Mouse (Mus musculus): ENCODE data around the gene Pkp4. TPM values are rescaled to one million over a fixed set of nuclear protein-coding genes. Genes with fewer than 3 reads are reported as not detected.

Gene Pkp4
- polyA plus RNA-seq, 1 experiment from 2014 or later, result 14.7 TPM

DNA sequence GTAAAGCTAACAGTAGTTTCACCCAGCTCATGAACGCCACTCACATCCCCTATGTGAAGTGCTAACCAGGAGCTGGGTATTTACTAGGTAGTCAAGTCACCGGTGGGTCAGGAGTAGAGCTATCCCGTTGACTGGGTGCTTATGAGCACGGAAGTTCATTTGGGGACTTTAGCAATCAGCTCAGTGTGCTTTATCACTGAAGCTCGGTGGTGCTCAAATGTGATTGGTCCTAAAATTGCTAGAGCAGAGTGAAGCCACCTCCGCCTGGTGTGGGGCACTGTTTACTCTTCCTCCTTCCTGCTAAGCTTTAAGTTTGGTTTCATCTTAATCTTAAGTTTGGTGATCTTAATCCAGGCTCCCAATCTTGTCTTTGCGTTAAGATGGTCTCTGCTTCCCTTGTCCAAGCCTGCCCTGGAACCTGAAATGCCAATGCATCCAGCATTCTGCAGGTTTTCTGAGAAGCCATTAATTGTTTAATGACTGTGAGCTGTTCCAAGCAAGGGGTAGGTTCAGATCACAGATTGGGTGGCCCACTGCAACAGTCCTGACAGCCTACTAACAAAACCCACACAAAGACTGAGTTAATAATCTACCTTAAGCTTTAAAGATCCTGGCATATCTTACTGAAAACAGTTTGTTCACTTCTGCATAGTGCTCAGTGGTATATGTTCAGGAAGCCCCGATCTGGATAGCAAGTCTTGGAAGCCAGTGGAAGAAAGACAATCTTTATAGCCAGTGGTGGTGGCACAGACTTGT, 67.0 kb downstream of the Pkp4 start:
- H3K4me2 ChIP-seq (replicated peaks), result no peak overlapping the region
- ATAC-seq (ENCODE audit: low FRiP score, low read depth), result no peak
- 91% methylated on average over 8 of the region's 8 CpGs for WGBS

DNA sequence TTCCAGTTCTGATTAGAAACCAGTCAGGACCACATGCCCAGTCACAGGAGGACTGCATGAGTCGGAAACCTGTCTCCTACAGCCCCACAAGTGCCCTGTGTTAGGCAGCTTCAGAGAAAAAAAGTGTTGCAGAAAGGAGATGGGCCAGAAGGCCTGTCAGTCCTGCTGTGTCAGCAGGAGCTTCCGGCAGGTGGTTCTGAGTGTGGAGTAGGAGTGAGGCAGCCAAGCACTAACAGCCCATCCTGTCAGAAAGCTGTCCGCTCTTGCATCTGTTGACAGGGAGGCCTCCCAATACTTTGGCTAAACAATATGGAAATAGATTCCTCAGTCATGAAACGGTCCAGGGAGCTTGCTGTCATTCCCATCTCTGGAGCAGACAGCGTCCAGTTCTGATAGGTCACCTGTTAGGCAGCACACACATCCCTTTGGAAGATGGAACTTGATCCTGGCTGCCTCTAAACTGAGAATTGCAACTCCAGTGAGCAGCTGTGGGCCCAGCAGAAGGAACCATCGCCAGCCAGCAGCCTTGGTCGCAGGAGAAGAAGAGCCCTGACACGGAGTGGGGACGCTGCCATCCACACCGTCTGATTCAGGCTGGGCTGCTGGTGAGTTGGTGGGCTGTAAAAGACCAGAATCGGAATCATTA, 68.7 kb downstream of the Pkp4 start:
- ATAC-seq (ENCODE audit: low FRiP score, low read depth), result no peak
- Histone ChIP-seq H3K36me3 (0 out of 2 replicates have a peak, but pooled peaks cover 5% of the 10 kb centered on the region), H3K9me3 (no peaks in the 10 kb centered on the region), H3K9ac (replicated peaks) (no peak overlapping the region), H3K27ac (replicated peaks) (no peak overlapping the region), H3K4me3 (no peak overlapping the region), H3K27me3 (no peaks in the 10 kb centered on the region), H3K4me2 (replicated peaks) (no peak overlapping the region), H3K4me1 (peaks cover 2% of the 10 kb centered on the region; the same call in 1 of the 2 replicates)
- WGBS, result 88% methylated on average over 11 of the region's 11 CpGs

More for the DNA sequence above, 67.0 kb downstream of the Pkp4 start:
- no peak overlapping the region for H3K27ac ChIP-seq (replicated peaks)
- H3K4me3 ChIP-seq, result no peak overlapping the region
- no peak overlapping the region for H3K9ac ChIP-seq (replicated peaks)
- H3K4me1 ChIP-seq, result peaks cover 2% of the 10 kb centered on the region; the same call in 1 of the 2 replicates
- H3K9me3 ChIP-seq, result no peaks in the 10 kb centered on the region
- 0 out of 2 replicates have a peak, but pooled peaks cover 5% of the 10 kb centered on the region for H3K36me3 ChIP-seq
- no peaks in the 10 kb centered on the region for H3K27me3 ChIP-seq

DNA sequence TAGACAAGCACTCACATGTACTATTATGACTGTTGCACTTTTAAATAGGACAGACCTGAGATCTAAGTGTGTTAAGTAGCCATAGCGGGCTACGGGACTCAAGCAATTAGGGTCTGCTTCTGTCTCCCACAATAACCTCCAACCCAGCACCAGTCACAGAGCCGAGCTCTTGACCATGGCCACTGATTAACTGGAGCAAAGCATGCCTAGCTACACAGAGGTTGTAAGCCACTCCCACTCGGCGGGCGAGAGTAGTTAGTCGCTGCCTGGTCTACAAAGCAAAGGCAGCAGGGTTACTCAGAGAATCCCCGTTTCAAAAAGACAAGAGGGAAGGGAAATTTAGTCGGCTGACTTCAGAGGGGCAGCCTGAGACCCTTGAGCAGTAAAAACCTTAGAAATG, 70.0 kb downstream of the Pkp4 start:
- no peak overlapping the region for H3K9ac ChIP-seq (replicated peaks)
- no peak overlapping the region for H3K4me2 ChIP-seq (replicated peaks)
- H3K9me3 ChIP-seq, result no peaks in the 10 kb centered on the region
- no peak overlapping the region for H3K4me3 ChIP-seq
- peaks cover 2% of the 10 kb centered on the region; the same call in 1 of the 2 replicates for H3K4me1 ChIP-seq
- WGBS, result 36% methylated on average over 9 of the region's 9 CpGs
- no peak for ATAC-seq (ENCODE audit: low FRiP score, low read depth)
- no peaks in the 10 kb centered on the region for H3K27me3 ChIP-seq
- no peak overlapping the region for H3K27ac ChIP-seq (replicated peaks)
- 0 out of 2 replicates have a peak, but pooled peaks cover 5% of the 10 kb centered on the region for H3K36me3 ChIP-seq

DNA sequence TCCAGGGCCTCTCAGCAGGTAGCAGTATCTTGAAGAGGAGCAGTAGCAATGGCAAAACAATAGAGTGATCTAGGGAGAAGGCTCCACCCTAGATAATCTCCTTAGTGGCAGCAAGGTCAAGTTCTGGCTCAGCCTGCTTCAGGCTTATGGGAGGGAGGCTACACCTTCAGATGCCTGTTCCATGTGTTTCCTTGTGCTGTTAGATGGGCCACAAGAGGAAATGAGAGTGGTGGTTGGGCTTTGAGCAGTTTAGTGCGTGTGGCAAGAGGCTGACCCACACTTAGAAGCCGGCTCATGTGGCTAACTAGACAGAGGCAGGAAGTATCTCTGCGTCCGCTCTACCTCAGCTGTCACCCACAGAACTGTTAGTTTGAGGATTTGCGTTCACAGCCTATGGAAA, 70.9 kb downstream of the Pkp4 start:
- WGBS, result 96% methylated on average over 5 of the region's 5 CpGs
- Histone ChIP-seq H3K27ac (replicated peaks) (no peak overlapping the region), H3K4me2 (replicated peaks) (no peak overlapping the region), H3K4me3 (no peak overlapping the region), H3K9me3 (no peaks in the 10 kb centered on the region), H3K4me1 (peaks cover 2% of the 10 kb centered on the region; the same call in 1 of the 2 replicates), H3K27me3 (no peaks in the 10 kb centered on the region), H3K9ac (replicated peaks) (no peak overlapping the region), H3K36me3 (0 out of 2 replicates have a peak, but pooled peaks cover 5% of the 10 kb centered on the region)
- no peak for ATAC-seq (ENCODE audit: low FRiP score, low read depth)

DNA sequence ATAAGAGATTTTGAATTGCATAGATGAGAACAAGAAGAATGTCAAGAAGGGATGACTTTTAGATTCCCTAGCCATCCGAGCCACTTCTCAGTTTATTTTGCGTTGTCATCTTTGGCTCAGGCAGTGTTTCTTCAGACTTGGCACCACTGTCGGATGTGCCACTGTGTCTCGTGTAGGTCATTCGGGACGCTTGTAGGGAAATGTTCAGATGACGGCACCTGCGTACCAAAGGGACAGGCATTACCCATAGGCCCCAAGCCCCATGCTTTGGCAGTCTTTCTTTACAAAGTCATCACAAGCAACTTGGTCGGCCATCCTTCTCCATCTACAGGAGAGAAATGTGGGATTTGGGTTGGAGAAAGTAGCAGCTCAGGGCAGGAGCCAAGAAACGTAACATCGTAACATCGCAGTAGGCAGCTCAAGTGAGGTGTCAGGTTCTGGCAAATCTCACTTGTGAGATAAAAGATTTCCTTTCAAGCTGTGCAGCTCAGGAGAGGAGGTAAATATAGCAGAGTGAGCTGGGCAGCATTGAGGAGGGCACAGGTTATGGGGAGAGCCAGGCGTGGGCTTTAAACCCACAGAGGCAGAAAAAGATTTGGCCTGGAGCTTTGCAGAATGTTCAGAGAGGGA, 72.8 kb downstream of the Pkp4 start:
- Histone ChIP-seq H3K4me2 (replicated peaks) (no peak overlapping the region), H3K4me1 (peaks cover 2% of the 10 kb centered on the region; the same call in 1 of the 2 replicates), H3K27ac (replicated peaks) (no peak overlapping the region), H3K9me3 (no peaks in the 10 kb centered on the region), H3K27me3 (no peaks in the 10 kb centered on the region), H3K36me3 (0 out of 2 replicates have a peak, but pooled peaks cover 5% of the 10 kb centered on the region), H3K9ac (replicated peaks) (no peak overlapping the region), H3K4me3 (no peak overlapping the region)
- 94% methylated on average over 13 of the region's 13 CpGs for WGBS
- no peak for ATAC-seq (ENCODE audit: low FRiP score, low read depth)

GRCm38 (mm10) chr2:59233936-59234335, 73.3 kb downstream of the Pkp4 start:
- Histone ChIP-seq H3K4me2 (replicated peaks) (no peak overlapping the region), H3K27me3 (no peaks in the 10 kb centered on the region), H3K27ac (replicated peaks) (no peak overlapping the region), H3K9ac (replicated peaks) (no peak overlapping the region), H3K36me3 (0 out of 2 replicates have a peak, but pooled peaks cover 5% of the 10 kb centered on the region), H3K4me1 (peaks cover 2% of the 10 kb centered on the region; the same call in 1 of the 2 replicates), H3K4me3 (no peak overlapping the region), H3K9me3 (no peaks in the 10 kb centered on the region)
- 98% methylated on average over 5 of the region's 5 CpGs for WGBS
- ATAC-seq (ENCODE audit: low FRiP score, low read depth), result no peak

DNA sequence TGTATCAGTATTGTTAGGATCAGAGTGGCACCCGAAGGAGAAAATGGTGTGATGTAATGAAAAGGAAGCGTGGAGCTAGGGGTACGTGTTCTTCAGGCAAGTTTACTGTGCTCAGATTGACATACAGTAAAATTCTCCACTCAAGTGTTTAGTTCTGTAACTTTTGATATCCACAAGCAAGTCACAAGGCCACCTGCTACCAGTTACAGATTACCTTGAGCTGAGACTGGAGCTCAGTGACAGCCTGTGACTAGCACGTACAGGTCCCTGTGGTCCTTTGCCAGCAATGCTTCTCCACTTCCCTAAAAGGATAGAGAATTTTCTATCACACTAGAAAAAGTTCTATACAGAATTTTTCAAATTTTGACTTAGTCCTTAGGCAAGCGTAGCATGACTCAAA, 73.9 kb downstream of the Pkp4 start:
- Histone ChIP-seq H3K4me2 (replicated peaks) (no peak overlapping the region), H3K27me3 (no peaks in the 10 kb centered on the region), H3K4me1 (peaks cover 2% of the 10 kb centered on the region; the same call in 1 of the 2 replicates), H3K4me3 (no peak overlapping the region), H3K36me3 (0 out of 2 replicates have a peak, but pooled peaks cover 5% of the 10 kb centered on the region), H3K9me3 (no peaks in the 10 kb centered on the region), H3K9ac (replicated peaks) (no peak overlapping the region), H3K27ac (replicated peaks) (no peak overlapping the region)
- 96% methylated on average over 5 of the region's 5 CpGs for WGBS
- no peak for ATAC-seq (ENCODE audit: low FRiP score, low read depth)

DNA sequence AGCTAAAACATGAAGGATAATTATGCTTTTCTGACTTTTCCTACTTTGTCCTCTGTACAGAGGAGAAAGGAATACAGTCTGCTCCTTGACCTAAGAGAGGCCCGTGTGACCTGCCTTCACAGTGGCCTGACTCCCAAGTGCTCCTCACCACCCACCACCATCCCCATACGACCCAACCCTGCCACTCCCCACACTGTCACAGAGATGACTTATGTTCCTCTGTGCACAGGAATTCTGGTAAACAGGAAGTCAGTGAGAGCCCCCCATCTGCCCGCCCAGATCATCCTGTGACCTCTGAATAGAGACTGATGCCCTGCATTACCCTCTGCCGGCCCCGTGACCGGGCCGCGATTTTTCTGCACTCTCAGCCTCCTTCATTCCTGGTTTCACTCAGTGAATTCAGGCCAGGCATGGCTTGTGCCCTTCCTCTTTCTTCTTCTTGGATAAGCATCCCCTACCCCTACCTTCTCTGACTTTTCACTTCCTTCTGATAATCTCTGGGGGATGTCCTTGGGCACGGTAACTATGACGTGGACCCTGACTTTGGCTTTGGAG, 79.3 kb downstream of the Pkp4 start:
- WGBS, result 92% methylated on average over 10 of the region's 10 CpGs
- Histone ChIP-seq H3K9ac (replicated peaks) (no peak overlapping the region), H3K27ac (replicated peaks) (no peak overlapping the region), H3K27me3 (no peaks in the 10 kb centered on the region), H3K4me1 (0 out of 2 replicates have a peak, but pooled peaks cover 3% of the 10 kb centered on the region), H3K36me3 (no peaks in the 10 kb centered on the region), H3K4me2 (replicated peaks) (no peak overlapping the region), H3K4me3 (no peak overlapping the region), H3K9me3 (no peaks in the 10 kb centered on the region)
- ATAC-seq (ENCODE audit: low FRiP score, low read depth), result no peak

DNA sequence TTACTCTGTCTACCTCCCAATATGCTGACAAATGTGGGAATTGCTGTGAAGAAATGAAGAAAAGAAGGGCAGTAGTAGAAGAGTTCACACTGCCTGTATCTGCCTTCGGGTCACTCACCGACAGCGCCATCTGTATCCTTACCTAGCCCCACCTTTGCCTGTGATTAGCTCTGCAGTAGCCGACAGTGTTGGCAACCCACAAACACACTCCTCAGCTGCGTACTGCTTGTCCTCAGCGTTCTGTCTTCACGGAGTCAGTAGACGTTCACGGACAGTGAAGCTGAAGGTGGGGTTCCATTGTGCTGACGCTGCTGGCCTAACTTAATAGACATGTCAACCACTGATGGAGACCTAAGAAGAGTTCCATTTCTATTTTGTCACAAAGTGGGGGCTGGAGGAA, 81.5 kb downstream of the Pkp4 start:
- H3K36me3 ChIP-seq, result no peaks in the 10 kb centered on the region
- ATAC-seq (ENCODE audit: low FRiP score, low read depth), result no peak
- no peak overlapping the region for H3K9ac ChIP-seq (replicated peaks)
- no peaks in the 10 kb centered on the region for H3K27me3 ChIP-seq
- 85% methylated on average over 10 of the region's 10 CpGs for WGBS
- H3K4me2 ChIP-seq (replicated peaks), result no peak overlapping the region
- H3K27ac ChIP-seq (replicated peaks), result no peak overlapping the region
- no peaks in the 10 kb centered on the region for H3K9me3 ChIP-seq
- H3K4me3 ChIP-seq, result no peak overlapping the region
- 0 out of 2 replicates have a peak, but pooled peaks cover 3% of the 10 kb centered on the region for H3K4me1 ChIP-seq

DNA sequence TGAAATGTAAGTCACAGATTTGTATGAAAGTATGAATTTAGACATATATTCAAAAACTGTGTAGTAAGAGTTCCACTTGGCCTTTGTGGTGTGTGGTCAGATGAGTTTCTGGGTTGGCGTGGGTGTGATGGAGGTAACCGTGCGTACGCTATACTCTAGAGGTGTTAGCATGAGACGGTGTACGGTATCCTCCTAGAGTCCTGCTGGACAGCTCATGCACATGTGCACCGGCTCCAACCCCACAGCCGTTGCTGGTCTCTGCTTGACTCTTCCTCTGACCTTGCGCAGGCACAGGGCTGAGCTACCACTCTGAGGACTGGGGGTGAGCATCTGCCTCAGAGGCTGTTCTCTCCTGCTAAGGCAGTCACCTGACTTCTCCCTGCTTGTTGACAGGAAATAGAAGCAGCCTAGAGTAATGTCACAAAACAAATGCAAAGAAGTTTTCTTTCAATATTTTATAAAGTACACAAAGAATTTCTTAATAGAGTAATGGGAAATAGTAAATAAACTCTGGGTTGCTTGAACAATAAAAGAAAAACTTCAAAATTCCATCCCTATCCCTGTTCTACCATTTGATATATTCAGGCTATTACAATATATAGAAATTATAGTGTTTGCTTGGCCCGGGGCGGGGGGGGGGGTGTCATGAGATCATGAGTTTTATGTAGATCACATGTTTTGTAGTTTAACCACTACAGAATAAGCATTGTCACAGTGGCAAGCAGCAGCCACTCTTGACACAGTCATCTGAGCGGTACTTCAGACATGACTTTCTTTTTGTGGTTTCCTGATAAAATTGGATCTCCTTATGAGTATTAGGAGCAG, 83.8 kb downstream of the Pkp4 start:
- no peaks in the 10 kb centered on the region for H3K27me3 ChIP-seq
- H3K4me2 ChIP-seq (replicated peaks), result no peak overlapping the region
- no peak overlapping the region for H3K27ac ChIP-seq (replicated peaks)
- H3K4me1 ChIP-seq, result 0 out of 2 replicates have a peak, but pooled peaks cover 3% of the 10 kb centered on the region
- ATAC-seq (ENCODE audit: low FRiP score, low read depth), result no peak
- H3K9ac ChIP-seq (replicated peaks), result no peak overlapping the region
- WGBS, result 94% methylated on average over 12 of the region's 12 CpGs
- H3K36me3 ChIP-seq, result no peaks in the 10 kb centered on the region
- H3K4me3 ChIP-seq, result no peak overlapping the region
- H3K9me3 ChIP-seq, result no peaks in the 10 kb centered on the region

DNA sequence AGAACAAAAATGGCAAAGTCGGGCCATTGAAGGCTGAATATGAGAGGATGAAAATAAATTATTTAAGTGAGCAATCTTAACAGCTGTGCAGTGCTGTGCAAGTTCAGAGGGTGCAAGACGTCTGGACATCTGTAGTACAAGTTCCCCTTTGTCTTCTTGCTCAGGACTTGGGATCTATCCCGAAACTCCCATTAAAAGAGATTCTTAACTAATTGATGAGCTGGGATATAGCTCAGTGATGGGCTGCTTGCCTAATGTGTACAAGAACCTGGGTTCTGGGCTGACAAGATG, 84.4 kb downstream of the Pkp4 start:
- no peaks in the 10 kb centered on the region for H3K36me3 ChIP-seq
- H3K4me2 ChIP-seq (replicated peaks), result no peak overlapping the region
- H3K9ac ChIP-seq (replicated peaks), result no peak overlapping the region
- H3K9me3 ChIP-seq, result no peaks in the 10 kb centered on the region
- H3K4me1 ChIP-seq, result 0 out of 2 replicates have a peak, but pooled peaks cover 3% of the 10 kb centered on the region
- no peak for ATAC-seq (ENCODE audit: low FRiP score, low read depth)
- 87% methylated on average over 3 of the region's 3 CpGs for WGBS
- H3K4me3 ChIP-seq, result no peak overlapping the region
- H3K27ac ChIP-seq (replicated peaks), result no peak overlapping the region
- no peaks in the 10 kb centered on the region for H3K27me3 ChIP-seq
